Mouse (Mus musculus): ENCODE measurements around the gene Edaradd. TPM values are rescaled to one million over a fixed set of nuclear protein-coding genes. Genes with fewer than 3 reads are reported as not detected.
A peak's percentile ranks its signal among the peaks of the same experiment; 100 is the strongest.
"Not testable (repeated sequence)": the region's sequence is repeated elsewhere in the genome, so short reads cannot be mapped to it uniquely, and the experiment has no call there.

Gene Edaradd
- polyA plus RNA-seq, 1 experiment from 2014 or later = 0.66 TPM

- no peak overlapping the region for H3K4me3 ChIP-seq
- no peaks in the 10 kb centered on the region for H3K36me3 ChIP-seq
- H3K27ac ChIP-seq (ENCODE audit: poor library complexity, severe bottlenecking) = no peak overlapping the region
- WGBS = 80% methylated on average over 2 of the region's 2 CpGs
- H3K4me2 ChIP-seq = no peak overlapping the region
- no peak overlapping the region for H3K9ac ChIP-seq
- no peaks in the 10 kb centered on the region for H3K9me3 ChIP-seq (replicated peaks)
- ATAC-seq (ENCODE audit: insufficient number of reproducible peaks, low FRiP score) = no peak
- no peaks in the 10 kb centered on the region for H3K27me3 ChIP-seq (replicated peaks)
- no peaks in the 10 kb centered on the region for H3K4me1 ChIP-seq (replicated peaks)
Observed at GRCm38 (mm10) chr13:12485197-12485596, 35.0 kb downstream of the Edaradd start.

DNA sequence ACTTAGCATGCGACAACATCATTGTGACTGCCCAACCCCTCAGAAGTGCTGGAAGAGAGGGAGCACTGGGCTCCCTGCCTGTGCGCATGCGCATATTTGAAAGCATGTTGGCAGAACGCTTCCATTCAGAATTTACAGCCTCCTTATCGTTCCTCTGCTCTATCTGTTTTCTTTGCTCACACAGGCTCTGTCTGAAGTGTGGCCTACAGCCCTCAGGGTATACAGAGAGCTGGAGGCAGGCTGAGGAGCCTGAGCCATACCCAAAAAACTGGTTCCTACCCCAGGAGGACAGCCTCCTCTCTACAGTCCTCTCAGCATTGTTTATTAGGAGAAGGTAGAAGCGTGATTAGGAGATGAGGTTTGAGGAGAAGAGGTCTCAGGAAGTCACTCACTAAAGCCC, 40.4 kb downstream of the Edaradd start:
- Histone ChIP-seq H3K9me3 (replicated peaks) (no peaks in the 10 kb centered on the region), H3K4me3 (no peak overlapping the region), H3K4me1 (replicated peaks) (no peaks in the 10 kb centered on the region), H3K27me3 (replicated peaks) (no peaks in the 10 kb centered on the region), H3K36me3 (no peaks in the 10 kb centered on the region), H3K27ac (ENCODE audit: poor library complexity, severe bottlenecking) (no peak overlapping the region), H3K4me2 (no peak overlapping the region), H3K9ac (no peak overlapping the region)
- WGBS = 74% methylated on average over 6 of the region's 6 CpGs
- ATAC-seq (ENCODE audit: insufficient number of reproducible peaks, low FRiP score) = no peak

DNA sequence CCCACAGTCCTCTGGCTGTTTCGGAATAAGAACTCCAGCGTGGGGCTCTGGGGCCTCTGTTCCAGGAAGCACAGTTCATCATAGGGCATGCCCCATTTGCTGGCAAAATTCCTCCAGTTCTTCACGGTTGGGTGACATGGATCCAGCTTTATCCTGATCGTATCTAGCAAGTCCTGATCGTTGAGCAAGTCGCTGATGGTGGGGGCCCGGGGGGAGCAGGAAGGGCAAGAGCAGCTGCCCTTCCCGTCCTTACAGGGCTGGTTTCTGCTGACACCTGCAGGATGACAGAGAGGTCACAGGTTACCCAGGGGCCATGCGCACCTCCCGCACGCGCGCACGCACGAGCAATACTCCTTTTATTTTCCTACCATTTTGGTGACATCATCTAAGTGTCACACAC, 41.9 kb downstream of the Edaradd start:
- Histone ChIP-seq H3K27me3 (replicated peaks) (no peaks in the 10 kb centered on the region), H3K4me3 (no peak overlapping the region), H3K27ac (ENCODE audit: poor library complexity, severe bottlenecking) (no peak overlapping the region), H3K9me3 (replicated peaks) (no peaks in the 10 kb centered on the region), H3K4me1 (replicated peaks) (no peaks in the 10 kb centered on the region), H3K36me3 (no peaks in the 10 kb centered on the region), H3K9ac (no peak overlapping the region), H3K4me2 (no peak overlapping the region)
- WGBS = 82% methylated on average over 15 of the region's 15 CpGs
- no peak for ATAC-seq (ENCODE audit: insufficient number of reproducible peaks, low FRiP score)

GRCm38 (mm10) chr13:12476886-12477285, 43.4 kb downstream of the Edaradd start:
- Histone ChIP-seq H3K9me3 (replicated peaks) (no peaks in the 10 kb centered on the region), H3K27me3 (replicated peaks) (peaks cover 10% of the 10 kb centered on the region), H3K4me3 (no peak overlapping the region), H3K36me3 (no peaks in the 10 kb centered on the region), H3K4me2 (no peak overlapping the region), H3K27ac (ENCODE audit: poor library complexity, severe bottlenecking) (no peak overlapping the region), H3K9ac (no peak overlapping the region), H3K4me1 (replicated peaks) (no peaks in the 10 kb centered on the region)
- ATAC-seq (ENCODE audit: insufficient number of reproducible peaks, low FRiP score) = no peak
- WGBS = 92% methylated on average over 4 of the region's 4 CpGs

GRCm38 (mm10) chr13:12475239-12475638, 45.0 kb downstream of the Edaradd start:
- Histone ChIP-seq H3K9me3 (replicated peaks) (no peaks in the 10 kb centered on the region), H3K27me3 (replicated peaks) (peaks cover 17% of the 10 kb centered on the region), H3K27ac (ENCODE audit: poor library complexity, severe bottlenecking) (no peak overlapping the region), H3K9ac (no peak overlapping the region), H3K36me3 (no peaks in the 10 kb centered on the region), H3K4me1 (replicated peaks) (no peaks in the 10 kb centered on the region), H3K4me3 (no peak overlapping the region), H3K4me2 (no peak overlapping the region)
- no peak for ATAC-seq (ENCODE audit: insufficient number of reproducible peaks, low FRiP score)
- 75% methylated on average over 6 of the region's 6 CpGs for WGBS

DNA sequence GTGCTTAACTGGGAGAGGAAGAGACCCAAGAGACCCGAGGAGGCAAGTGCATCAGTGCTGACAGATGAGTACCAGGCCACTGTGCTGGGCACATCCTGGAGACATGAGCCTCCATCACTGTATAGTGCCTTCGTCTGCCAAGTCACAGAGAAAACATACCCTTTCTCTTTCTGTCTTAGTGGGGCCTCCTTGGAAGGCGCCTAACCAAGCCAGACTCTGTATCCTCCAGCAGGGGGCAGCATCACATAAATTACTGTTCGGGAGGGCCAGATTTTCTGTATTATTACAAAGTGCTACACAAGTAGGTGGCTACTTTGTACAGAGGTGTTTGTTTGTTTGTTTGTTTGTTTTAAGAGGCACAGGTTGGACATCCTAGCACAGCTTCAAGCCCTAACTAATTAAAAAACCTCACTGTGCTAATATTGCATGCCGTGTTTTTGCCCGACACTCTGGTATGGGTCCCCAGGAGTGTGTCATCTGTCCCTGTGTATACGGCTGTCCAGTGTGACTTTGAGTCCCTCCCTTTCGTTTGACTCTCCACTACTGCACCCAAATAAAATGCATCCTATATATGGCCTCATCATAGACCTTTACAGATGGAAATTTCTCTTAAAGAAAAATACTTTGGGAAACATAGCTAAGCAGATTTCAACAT, 46.4 kb downstream of the Edaradd start:
- 35% methylated on average over 8 of the region's 8 CpGs for WGBS
- Histone ChIP-seq H3K36me3 (no peaks in the 10 kb centered on the region), H3K9ac (no peak overlapping the region), H3K9me3 (replicated peaks) (no peaks in the 10 kb centered on the region), H3K27ac (ENCODE audit: poor library complexity, severe bottlenecking) (no peak overlapping the region), H3K4me2 (no peak overlapping the region), H3K4me3 (no peak overlapping the region), H3K27me3 (replicated peaks) (peaks cover 17% of the 10 kb centered on the region), H3K4me1 (replicated peaks) (no peaks in the 10 kb centered on the region)
- no peak for ATAC-seq (ENCODE audit: insufficient number of reproducible peaks, low FRiP score)

GRCm38 (mm10) chr13:12468488-12468887, 51.8 kb downstream of the Edaradd start:
- Histone ChIP-seq H3K9me3 (replicated peaks) (no peaks in the 10 kb centered on the region), H3K9ac (no peak overlapping the region), H3K4me1 (replicated peaks) (no peaks in the 10 kb centered on the region), H3K27ac (ENCODE audit: poor library complexity, severe bottlenecking) (no peak overlapping the region), H3K4me3 (no peak overlapping the region), H3K4me2 (no peak overlapping the region), H3K27me3 (replicated peaks) (peaks cover 17% of the 10 kb centered on the region), H3K36me3 (no peaks in the 10 kb centered on the region)
- no peak for ATAC-seq (ENCODE audit: insufficient number of reproducible peaks, low FRiP score)
- WGBS = 80% methylated on average over 1 of the region's 1 CpGs

GRCm38 (mm10) chr13:12464844-12465243, 55.4 kb downstream of the Edaradd start, which contains the start of gene Lgals8:
Lgals8 (minus strand) TSS chr13:12464944.
- H3K4me3 ChIP-seq = no peak within 1 kb of the TSS
- WGBS = 82% methylated on average over 1 of the region's 1 CpGs

GRCm38 (mm10) chr13:12464159-12464558, 56.1 kb downstream of the Edaradd start:
- H3K4me3 ChIP-seq; H3K9ac ChIP-seq; H3K36me3 ChIP-seq; H3K27ac ChIP-seq (ENCODE audit: poor library complexity, severe bottlenecking); ATAC-seq (ENCODE audit: insufficient number of reproducible peaks, low FRiP score); H3K9me3 ChIP-seq (replicated peaks); H3K4me2 ChIP-seq; H3K27me3 ChIP-seq (replicated peaks); H3K4me1 ChIP-seq (replicated peaks): not testable (repeated sequence)
- 70% methylated on average over 6 of the region's 6 CpGs for WGBS

More at GRCm38 (mm10) chr13:12464844-12465243, 55.4 kb downstream of the Edaradd start, which contains the start of gene Lgals8:
- H3K36me3 ChIP-seq = no peaks in the 10 kb centered on the region
- ATAC-seq (ENCODE audit: insufficient number of reproducible peaks, low FRiP score) = no peak
- peaks cover 7% of the 10 kb centered on the region for H3K4me1 ChIP-seq (replicated peaks)
- no peaks in the 10 kb centered on the region for H3K9me3 ChIP-seq (replicated peaks)
- no peak within 1 kb of the TSS for H3K9ac ChIP-seq
- H3K4me2 ChIP-seq = no peak within 1 kb of the TSS
- H3K27me3 ChIP-seq (replicated peaks) = no peaks in the 10 kb centered on the region
- H3K27ac ChIP-seq (ENCODE audit: poor library complexity, severe bottlenecking) = no peak within 1 kb of the TSS

GRCm38 (mm10) chr13:12462623-12463022, 57.6 kb downstream of the Edaradd start:
- Histone ChIP-seq H3K4me3 (no peak overlapping the region), H3K36me3 (no peaks in the 10 kb centered on the region), H3K27me3 (replicated peaks) (no peaks in the 10 kb centered on the region), H3K9me3 (replicated peaks) (no peaks in the 10 kb centered on the region), H3K27ac (ENCODE audit: poor library complexity, severe bottlenecking) (no peak overlapping the region), H3K4me2 (no peak overlapping the region), H3K4me1 (replicated peaks) (peaks cover 8% of the 10 kb centered on the region), H3K9ac (no peak overlapping the region)
- no peak for ATAC-seq (ENCODE audit: insufficient number of reproducible peaks, low FRiP score)
- 72% methylated on average over 4 of the region's 4 CpGs for WGBS

DNA sequence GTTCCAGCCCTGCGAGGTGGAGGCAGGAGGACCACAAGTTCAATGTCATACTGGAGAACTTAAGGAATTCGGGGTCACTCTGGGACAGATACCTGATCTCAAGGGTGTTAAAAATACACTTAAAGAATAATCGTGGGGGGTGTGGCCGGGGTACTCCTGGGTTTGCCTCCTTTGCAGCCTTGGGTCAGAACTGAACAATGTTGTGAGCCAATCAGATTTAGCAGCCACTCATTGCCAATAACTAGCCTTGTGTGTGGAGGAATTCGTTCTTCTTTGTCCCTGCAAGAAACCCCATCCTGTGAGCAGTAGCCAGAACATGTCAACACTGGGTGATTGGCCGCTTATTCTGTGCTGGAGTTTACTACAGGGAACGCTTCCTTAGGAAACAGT, 58.5 kb downstream of the Edaradd start:
- WGBS = 4% methylated on average over 7 of the region's 7 CpGs
- Histone ChIP-seq H3K9ac (peak overlapping the region; percentile 84; the same call in 1 of the 2 replicates), H3K4me1 (replicated peaks) (peaks cover 8% of the 10 kb centered on the region), H3K9me3 (replicated peaks) (no peaks in the 10 kb centered on the region), H3K27ac (ENCODE audit: poor library complexity, severe bottlenecking) (peak overlapping the region; percentile 40; the same call in 1 of the 2 replicates), H3K27me3 (replicated peaks) (no peaks in the 10 kb centered on the region), H3K4me3 (peak overlapping the region; percentile 81), H3K36me3 (peaks cover 2% of the 10 kb centered on the region; the same call in 1 of the 2 replicates), H3K4me2 (peak overlapping the region; percentile 89)
- no peak; the same call in 1 of the 2 replicates for ATAC-seq (ENCODE audit: insufficient number of reproducible peaks, low FRiP score)
